Mouse (Mus musculus) cerebellum, adult 2 months (tissue): ENCODE measurements at regions not wholly inside any gene's neighbourhood (a gene's known extent, or its start where the extent isn't known, plus 50 kb on each side); places are given as distances from the start of the nearest gene placed in this dataset.

Experiments used
- DNase-seq, 2 experiments: peaks; one replicate each; pipeline ENCODE4 v3.0.0; 2021
- H3K27ac ChIP-seq: fragments of 200-500 bp; 2 replicates; pipeline ENCODE4 v1.5.1; 2012; ENCODE audit warnings: low read length, control low read depth, inconsistent platforms; ENCODE audit not compliant: insufficient read depth
- H3K27me3 ChIP-seq: fragments of 200-500 bp; 2 replicates; pipeline ENCODE4 v1.6.1; 2012; ENCODE audit warnings: inconsistent platforms, mild to moderate bottlenecking, low read length, moderate library complexity; ENCODE audit not compliant: control insufficient read depth, insufficient read depth
- H3K4me1 ChIP-seq: fragments of 200-500 bp; 2 replicates; pipeline ENCODE4 v1.6.1; 2011; ENCODE audit warnings: low read length; ENCODE audit not compliant: control insufficient read depth, insufficient read depth
- H3K4me3 ChIP-seq: fragments of 200-500 bp; replicated peaks from 2 replicates; pipeline ENCODE3; 2011; ENCODE audit warnings: mild to moderate bottlenecking, low read depth, low read length, control low read depth; ENCODE audit not compliant: insufficient read depth
- CTCF ChIP-seq: fragments of 200-500 bp; IDR thresholded peaks from 2 replicates; pipeline ENCODE4 v1.5.1; 2011; ENCODE audit warnings: low read depth, mild to moderate bottlenecking, control low read depth, low read length, moderate library complexity, borderline replicate concordance; ENCODE audit not compliant: insufficient read depth
- POLR2A ChIP-seq: fragments of 200-500 bp; IDR thresholded peaks from 2 replicates; pipeline ENCODE4 v1.6.1; 2011; ENCODE audit warnings: low read length, control low read depth, borderline replicate concordance; ENCODE audit not compliant: insufficient read depth
- WGBS: fragments of 180-500 bp; shearing (Covaris S2); methylation state at CpG from one replicate; pipeline ENCODE4 v1.1.7; 2018; 5-methylcytosine and 5-hydroxymethylcytosine counted together

GRCm38 (mm10) chr16:50519610-50520009 is 71.3 kb downstream of the Ccdc54 start:
- Histone ChIP-seq H3K27ac (no peak overlapping the region), H3K27me3 (no peaks in the 10 kb centered on the region), H3K4me3 (no peak overlapping the region), H3K4me1 (no peaks in the 10 kb centered on the region)
- TF ChIP-seq CTCF (no peak), POLR2A (no peak)
- WGBS, result 76% methylated on average over 10 of the region's 10 CpGs
- no peak for DNase-seq

- DNase-seq, result no peak
- WGBS, result 63% methylated on average over 11 of the region's 11 CpGs
- Histone ChIP-seq H3K4me1 (no peaks in the 10 kb centered on the region), H3K27me3 (no peaks in the 10 kb centered on the region; the same call in 1 of the 2 replicates), H3K27ac (no peak overlapping the region), H3K4me3 (no peak overlapping the region)
- TF ChIP-seq POLR2A (no peak), CTCF (no peak)
Measured at GRCm38 (mm10) chr16:50516579-50516978, 74.4 kb downstream of the Ccdc54 start.

- no peak for DNase-seq
- WGBS, result 97% methylated on average over 8 of the region's 8 CpGs
- H3K4me3 ChIP-seq, result no peak overlapping the region
- no peaks in the 10 kb centered on the region; the same call in 1 of the 2 replicates for H3K27me3 ChIP-seq
- TF ChIP-seq CTCF (no peak), POLR2A (no peak)
- no peak overlapping the region for H3K27ac ChIP-seq
- H3K4me1 ChIP-seq, result no peaks in the 10 kb centered on the region
Measured at GRCm38 (mm10) chr16:50515039-50515438, 75.9 kb downstream of the Ccdc54 start.

- WGBS, result 57% methylated on average over 3 of the region's 3 CpGs
Measured at GRCm38 (mm10) chr16:50512080-50512479, 78.9 kb downstream of the Ccdc54 start.

GRCm38 (mm10) chr16:50509529-50509895 is 77.3 kb upstream of the Bbx start:
- Histone ChIP-seq H3K27ac (no peak overlapping the region), H3K27me3 (no peaks in the 10 kb centered on the region; the same call in 1 of the 2 replicates), H3K4me1 (no peaks in the 10 kb centered on the region), H3K4me3 (no peak overlapping the region)
- 45% methylated on average over 4 of the region's 4 CpGs for WGBS
- no peak for DNase-seq
- TF ChIP-seq POLR2A, result no peak
- no peak for TF ChIP-seq CTCF

More at GRCm38 (mm10) chr16:50512080-50512479, 78.9 kb downstream of the Ccdc54 start:
- Histone ChIP-seq H3K4me3 (no peak overlapping the region), H3K4me1 (no peaks in the 10 kb centered on the region), H3K27me3 (no peaks in the 10 kb centered on the region; the same call in 1 of the 2 replicates), H3K27ac (no peak overlapping the region)
- DNase-seq, result no peak
- TF ChIP-seq POLR2A (no peak), CTCF (no peak)

GRCm38 (mm10) chr16:50508673-50509528 is 76.7 kb upstream of the Bbx start:
- 80% methylated on average over 14 of the region's 14 CpGs for WGBS
- no peak for TF ChIP-seq POLR2A
- no peak for TF ChIP-seq CTCF

GRCm38 (mm10) chr16:50504619-50505018 is 72.4 kb upstream of the Bbx start:
- H3K4me1 ChIP-seq, result no peaks in the 10 kb centered on the region
- H3K27ac ChIP-seq, result no peak overlapping the region
- WGBS, result 73% methylated on average over 3 of the region's 3 CpGs
- H3K27me3 ChIP-seq, result no peaks in the 10 kb centered on the region
- no peak overlapping the region for H3K4me3 ChIP-seq
- TF ChIP-seq CTCF (no peak), POLR2A (no peak)
- DNase-seq, result no peak

More at GRCm38 (mm10) chr16:50508673-50509528, 76.7 kb upstream of the Bbx start:
- no peaks in the 10 kb centered on the region for H3K4me1 ChIP-seq
- no peaks in the 10 kb centered on the region; the same call in 1 of the 2 replicates for H3K27me3 ChIP-seq
- DNase-seq, result no peak
- H3K4me3 ChIP-seq, result no peak overlapping the region
- no peak overlapping the region for H3K27ac ChIP-seq

- no peak for DNase-seq
- Histone ChIP-seq H3K27me3 (no peaks in the 10 kb centered on the region), H3K4me3 (no peak overlapping the region), H3K4me1 (no peaks in the 10 kb centered on the region), H3K27ac (no peak overlapping the region)
- TF ChIP-seq POLR2A (no peak), CTCF (no peak)
- WGBS, result 74% methylated on average over 7 of the region's 7 CpGs
Measured at GRCm38 (mm10) chr16:50498909-50499308, 66.7 kb upstream of the Bbx start.
